21 mouse cellular contexts compared by ENCODE assay signal in genomic region chr11:35055496-35056125, GRCm38 (mm10).
A peak's percentile ranks its signal among the peaks of the same experiment; 100 is the strongest.
DNase-seq lines count a peak whose midpoint lies in the region; ATAC-seq and TF ChIP-seq lines count a peak whose summit lies in the region.
"Had no signal": no experiment of that assay in that cellular context is flagged by ENCODE, and none has a peak within 500 bp of the region (broad histone marks: within the 10 kb centered on the region; RNA-seq: fewer than 3 reads in every experiment).

No protein-coding gene starts in this region.

- no peaks in the 10 kb centered on the region for H3K9me3 ChIP-seq in limb, embryonic 13.5 days
- H3K9me3 ChIP-seq: heart, embryonic 10.5 days; intestine, embryonic 15.5 days; liver, embryonic 13.5 days; megakaryocyte, embryonic 14.5 days; midbrain, embryonic 13.5 days; stomach, embryonic 15.5 days had no signal

- 29% methylated on average over 7 of the region's 7 CpGs for WGBS in limb, embryonic 13.5 days
- 62% methylated on average over 7 of the region's 7 CpGs for WGBS in cerebellum, adult 2 months

- no peaks in the 10 kb centered on the region for H3K36me3 ChIP-seq in limb, embryonic 13.5 days
- H3K36me3 ChIP-seq: heart, embryonic 10.5 days; intestine, embryonic 15.5 days; liver, embryonic 13.5 days; midbrain, embryonic 13.5 days; stomach, embryonic 15.5 days had no signal

- no peak for TF ChIP-seq POLR2A in cerebellum, adult 2 months (IDR thresholded peaks at IDR 0.05; ENCODE audit: borderline replicate concordance, insufficient read depth, low read length)

- no peak overlapping the region for H3K9ac ChIP-seq in limb, embryonic 13.5 days
- H3K9ac ChIP-seq: intestine, embryonic 15.5 days; liver, embryonic 13.5 days; midbrain, embryonic 13.5 days; stomach, embryonic 15.5 days had no signal

- TF ChIP-seq CTCF in cerebellum, adult 2 months (IDR thresholded peaks at IDR 0.05; ENCODE audit: borderline replicate concordance, insufficient read depth, low read depth, low read length): no peak

- no peaks in the 10 kb centered on the region for H3K27me3 ChIP-seq in limb, embryonic 13.5 days
- H3K27me3 ChIP-seq in cerebellum, adult 2 months (ENCODE audit: control insufficient read depth, insufficient read depth, low read length): no peaks in the 10 kb centered on the region
- H3K27me3 ChIP-seq: intestine, embryonic 15.5 days; liver, embryonic 13.5 days; megakaryocyte, embryonic 14.5 days; midbrain, embryonic 13.5 days; stomach, embryonic 15.5 days had no signal

- no peak overlapping the region for H3K4me2 ChIP-seq in limb, embryonic 13.5 days (replicated peaks)
- H3K4me2 ChIP-seq: intestine, embryonic 15.5 days; liver, embryonic 13.5 days; midbrain, embryonic 13.5 days; stomach, embryonic 15.5 days had no signal

- peak; percentile 48 for DNase-seq in ovary, adult 18-20 months (ENCODE audit: low spot score)
- no peak for DNase-seq in ovary, postnatal 10 days (ENCODE audit: low spot score)
- DNase-seq in adrenal gland, postnatal 36 days: peak; percentile 52 to 54
- DNase-seq in thymus, postnatal 36 days: no peak
- no peak for DNase-seq in cerebellum, adult 2 months
- DNase-seq in cerebellum, postnatal 14 days: no peak
- DNase-seq: cerebellum, adult 8-10 months; gastrocnemius, postnatal 10 days; layer of hippocampus, adult 9-11 months; liver, embryonic 13.5 days; right cerebral cortex, adult 18-20 months; right cerebral cortex, postnatal 4 days; thymus, adult 2 months had no signal

- no peak overlapping the region for H3K27ac ChIP-seq in limb, embryonic 13.5 days
- H3K27ac ChIP-seq in cerebellum, adult 2 months (ENCODE audit: insufficient read depth, low read length): no peak overlapping the region
- H3K27ac ChIP-seq: heart, embryonic 10.5 days; intestine, embryonic 15.5 days; liver, embryonic 13.5 days; midbrain, embryonic 13.5 days; stomach, embryonic 15.5 days had no signal

- no peak overlapping the region for H3K4me3 ChIP-seq in limb, embryonic 13.5 days
- H3K4me3 ChIP-seq in cerebellum, adult 2 months (replicated peaks; ENCODE audit: insufficient read depth, low read depth, low read length): no peak overlapping the region
- H3K4me3 ChIP-seq: heart, embryonic 10.5 days; intestine, embryonic 15.5 days; liver, embryonic 13.5 days; megakaryocyte, embryonic 14.5 days; midbrain, embryonic 13.5 days; stomach, embryonic 15.5 days had no signal

- ATAC-seq in limb, embryonic 13.5 days (ENCODE audit: low FRiP score, low read depth): peak; percentile 74
- ATAC-seq: forebrain, embryonic 14.5 days; hindbrain, embryonic 16.5 days; intestine, embryonic 15.5 days; midbrain, embryonic 13.5 days had no signal

- H3K4me1 ChIP-seq in limb, embryonic 13.5 days: peaks cover 34% of the 10 kb centered on the region
- no peaks in the 10 kb centered on the region for H3K4me1 ChIP-seq in cerebellum, adult 2 months (ENCODE audit: control insufficient read depth, insufficient read depth, low read length)
- H3K4me1 ChIP-seq: liver, embryonic 13.5 days; megakaryocyte, embryonic 14.5 days; midbrain, embryonic 13.5 days; stomach, embryonic 15.5 days had no signal

Comparison
In these comparisons a context has a peak if more than half of its experiments do, and no peak if none do; other contexts are left out.
1. DNase-seq: peak in ovary, adult 18-20 months (single experiment) and adrenal gland, postnatal 36 days (2 of 2); none in ovary, postnatal 10 days (single experiment), thymus, postnatal 36 days (0 of 2), cerebellum, adult 2 months (0 of 2) and cerebellum, postnatal 14 days (0 of 2).